Mouse (Mus musculus): ENCODE data around the gene Efnb2.

The Efnb2 gene

DNA sequence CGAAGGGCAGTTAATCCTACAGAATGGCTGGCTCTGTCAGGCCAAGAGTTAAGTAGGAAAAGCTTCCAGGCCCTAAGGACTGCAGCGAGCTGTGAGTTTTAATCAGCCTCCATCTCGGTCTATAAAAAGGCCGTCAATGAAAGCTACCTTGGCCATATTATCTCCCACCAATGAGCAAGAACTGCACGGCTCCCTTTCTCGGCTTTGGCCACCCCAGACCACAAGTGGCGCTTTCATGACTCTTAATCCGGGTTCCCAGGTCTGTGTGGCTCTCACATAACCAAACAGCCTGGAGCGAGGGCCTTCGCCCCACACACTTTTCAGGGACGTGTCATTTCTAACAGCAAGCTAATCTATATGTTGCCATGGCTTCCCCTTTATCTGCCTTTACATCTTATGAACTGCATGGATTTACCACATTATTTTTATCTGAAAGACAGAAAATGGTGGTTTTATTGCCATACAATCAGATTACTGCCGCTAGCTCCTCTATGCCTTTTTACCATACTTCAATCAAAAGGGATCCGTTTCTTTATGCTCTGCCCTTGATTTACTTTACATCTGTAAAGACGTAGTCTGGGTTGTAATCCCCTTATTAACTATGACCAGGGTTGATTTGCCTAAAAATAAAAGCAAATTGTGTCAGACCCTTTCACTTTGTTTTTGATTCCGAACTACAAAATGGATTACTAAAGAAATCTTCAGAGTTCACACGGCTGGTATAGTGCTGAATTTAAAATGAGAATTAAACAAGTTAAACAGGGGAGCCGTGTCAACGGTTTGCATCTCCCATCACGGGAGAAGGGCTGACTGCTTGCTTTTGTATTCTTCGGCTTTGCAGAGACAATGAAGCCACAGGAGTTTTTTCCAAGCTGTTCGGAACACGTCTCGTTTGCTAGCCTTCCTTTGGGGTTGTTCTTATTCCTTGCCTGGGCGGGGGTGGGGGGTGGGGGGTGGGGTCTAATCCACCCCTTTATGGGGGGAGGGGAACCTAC is 5.4 kb downstream of the Efnb2 start:
- no peak for DNase-seq

DNA sequence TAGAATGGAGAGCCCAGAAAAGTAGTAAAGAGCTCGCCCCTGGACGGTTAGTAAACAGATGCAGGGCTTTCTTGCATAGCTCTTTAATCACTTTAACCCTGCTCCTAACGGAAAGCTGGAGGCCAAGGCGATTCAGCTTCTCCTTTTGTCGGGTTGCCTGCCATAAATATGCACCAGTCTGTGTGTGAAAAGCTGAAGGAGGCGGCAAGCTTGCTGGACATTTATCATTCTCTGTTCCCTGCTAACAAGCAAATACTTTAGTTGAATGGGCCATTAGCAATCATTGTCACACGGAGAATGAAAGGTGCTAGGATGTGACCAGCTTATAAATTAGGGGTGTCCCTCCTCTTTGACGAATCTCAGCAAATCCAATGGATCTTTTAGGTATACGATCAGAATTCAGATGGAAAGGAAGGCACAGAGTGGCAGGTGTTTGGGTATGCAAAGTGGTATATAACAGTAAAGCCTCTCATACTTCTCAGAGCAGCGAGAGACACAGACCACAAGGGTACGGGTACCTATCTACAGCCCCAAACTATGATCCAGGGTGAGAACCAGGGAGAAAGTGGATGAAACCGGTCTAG is 7.0 kb downstream of the Efnb2 start:
- DNase-seq: no peak

- DNase-seq: no peak
Observed at GRCm38 (mm10) chr8:8653343-8653742, 7.7 kb downstream of the Efnb2 start.

GRCm38 (mm10) chr8:8652388-8652787 is 8.7 kb downstream of the Efnb2 start:
- no peak for DNase-seq

DNA sequence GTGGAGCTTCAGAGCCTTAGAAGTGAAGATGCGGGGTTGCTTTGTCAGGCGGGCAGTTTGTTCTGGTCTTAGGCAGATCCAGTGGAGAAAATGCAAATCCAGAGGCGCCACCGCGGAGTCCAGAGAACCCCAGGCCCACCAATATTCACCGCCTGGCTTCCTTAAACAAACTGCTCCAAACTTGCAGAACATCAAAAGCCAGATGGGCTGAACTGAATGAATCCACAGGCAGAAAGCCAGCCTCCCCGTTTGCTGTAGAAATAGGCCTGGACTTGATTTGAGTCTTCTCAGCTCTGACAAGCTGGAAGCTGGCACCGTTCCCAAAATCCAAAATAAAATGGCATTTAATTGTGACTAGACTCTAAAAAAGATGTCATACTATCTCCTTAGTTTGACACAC is 11.1 kb downstream of the Efnb2 start:
- no peak for DNase-seq

- DNase-seq: no peak
Observed at GRCm38 (mm10) chr8:8649536-8649935, 11.5 kb downstream of the Efnb2 start.

GRCm38 (mm10) chr8:8648686-8649085 is 12.4 kb downstream of the Efnb2 start:
- no peak for DNase-seq

GRCm38 (mm10) chr8:8647824-8648223 is 13.2 kb downstream of the Efnb2 start:
- no peak for DNase-seq

DNA sequence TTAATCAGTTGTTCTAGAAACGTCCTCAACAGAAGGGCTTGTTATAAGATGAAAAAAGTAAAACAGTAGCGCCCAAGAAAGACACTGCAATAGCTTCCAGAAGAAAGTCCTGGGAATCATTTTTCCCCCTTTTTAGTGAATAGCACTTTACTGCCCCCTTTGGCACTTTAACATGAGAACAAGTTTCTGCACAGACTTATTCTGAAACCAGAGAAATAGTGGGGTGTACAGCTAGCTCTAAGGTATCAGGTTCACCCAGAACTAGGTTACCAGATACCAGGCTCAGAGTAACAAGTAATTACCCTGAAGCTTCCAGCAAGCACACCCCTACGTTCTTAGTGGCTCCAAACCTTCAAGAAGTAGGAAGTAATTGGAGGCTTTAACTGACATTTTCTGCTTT is 13.7 kb downstream of the Efnb2 start:
- no peak for DNase-seq

GRCm38 (mm10) chr8:8644160-8644915 is 16.7 kb downstream of the Efnb2 start:
- no peak for DNase-seq

GRCm38 (mm10) chr8:8640264-8640588 is 20.8 kb downstream of the Efnb2 start:
- no peak for DNase-seq

- no peak for DNase-seq
Observed at GRCm38 (mm10) chr8:8639569-8640263, 21.3 kb downstream of the Efnb2 start.

DNA sequence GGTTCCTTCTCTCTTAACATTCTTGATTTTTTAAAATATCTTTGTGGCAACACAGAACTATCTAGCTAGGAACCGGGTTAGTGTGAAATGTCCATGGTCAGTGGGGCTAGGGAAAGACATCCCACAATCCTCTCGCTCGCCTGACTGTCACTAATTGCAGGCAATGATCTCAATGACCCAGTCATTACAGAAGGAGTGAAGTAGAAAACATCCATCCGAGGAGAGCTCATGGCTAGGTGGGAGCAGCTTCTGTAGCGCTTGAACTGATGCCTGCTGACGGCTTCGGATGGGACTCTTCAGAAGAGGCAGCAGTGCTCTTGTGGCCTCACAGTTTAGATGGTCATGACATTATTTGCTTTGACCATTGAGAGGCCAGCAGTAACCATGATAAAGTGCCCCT is 29.6 kb downstream of the Efnb2 start:
- DNase-seq: no peak

- DNase-seq: no peak
Observed at GRCm38 (mm10) chr8:8624017-8624416, 37.0 kb downstream of the Efnb2 start.

- DNase-seq: peak; percentile 30
Observed at GRCm38 (mm10) chr8:8623486-8623885, 37.6 kb downstream of the Efnb2 start.

DNA sequence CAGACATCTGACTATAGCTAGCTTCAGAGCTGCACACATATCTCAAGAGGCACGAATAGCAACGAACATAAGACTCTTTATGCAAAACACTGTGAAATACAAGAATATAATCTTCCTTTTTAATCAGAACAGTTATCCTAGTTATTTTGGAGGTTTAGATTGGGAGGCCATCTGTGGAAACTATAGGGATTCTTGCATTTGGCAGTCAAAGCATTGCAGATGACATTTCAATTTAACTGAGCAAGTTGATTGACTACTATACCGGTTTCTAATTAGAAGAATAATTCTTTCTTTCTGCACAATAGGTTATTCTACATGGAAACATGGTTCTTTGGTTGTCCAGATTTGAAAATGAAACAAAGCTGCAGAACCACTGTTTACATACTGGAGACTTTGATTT is 38.6 kb downstream of the Efnb2 start:
- DNase-seq: no peak

GRCm38 (mm10) chr8:8622031-8622430 is 39.0 kb downstream of the Efnb2 start:
- DNase-seq: no peak

- no peak for DNase-seq
Observed at GRCm38 (mm10) chr8:8621236-8621917, 39.7 kb downstream of the Efnb2 start.

- no peak for DNase-seq
Observed at GRCm38 (mm10) chr8:8620536-8620935, 40.5 kb downstream of the Efnb2 start.

DNA sequence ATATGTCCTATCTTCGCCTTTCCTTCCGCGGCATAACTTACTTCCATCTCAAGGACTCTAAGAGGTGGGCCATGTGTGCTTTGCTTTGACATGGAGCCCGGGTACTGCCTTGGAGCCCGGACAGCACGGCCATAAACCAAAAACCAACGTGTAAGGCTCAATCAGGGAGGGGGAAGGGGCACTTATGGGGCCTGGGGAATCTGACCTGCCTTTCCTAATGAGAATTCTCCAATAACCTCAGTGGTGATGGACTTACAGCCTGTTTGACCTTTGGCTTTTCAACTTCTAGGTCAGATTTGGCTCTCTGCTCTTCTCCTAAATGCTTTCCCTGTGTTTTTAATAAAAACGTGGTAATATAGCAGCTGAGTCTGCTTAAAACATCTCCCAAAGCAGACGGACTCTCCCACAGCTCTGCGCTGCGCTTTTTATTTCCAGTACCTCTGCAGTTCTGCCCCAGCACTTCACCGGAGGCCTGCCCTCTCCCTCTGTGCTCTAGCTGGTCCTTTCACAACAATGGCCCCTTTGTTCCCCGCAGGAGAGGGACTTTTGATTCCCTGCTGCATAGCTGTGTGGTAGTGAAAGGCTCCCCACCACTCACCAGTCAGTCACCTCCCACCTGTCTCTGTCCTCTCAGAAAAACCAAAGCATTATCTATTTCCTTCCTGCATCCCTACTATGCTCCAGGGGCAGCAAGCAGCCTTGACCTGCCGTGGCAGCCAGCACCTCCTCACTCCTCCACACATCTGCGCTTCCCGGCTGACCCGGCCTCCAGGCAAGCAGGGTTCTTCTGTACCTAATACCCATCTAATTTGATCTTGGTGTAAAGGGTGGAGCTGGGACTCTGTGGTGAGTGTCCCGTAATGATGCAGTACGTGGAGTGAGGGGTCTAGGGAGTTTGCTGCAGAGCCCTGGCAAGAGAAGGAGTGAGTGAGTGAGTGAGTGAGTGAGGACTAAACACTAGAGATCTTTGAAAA is 41.5 kb downstream of the Efnb2 start:
- no peak for DNase-seq

DNA sequence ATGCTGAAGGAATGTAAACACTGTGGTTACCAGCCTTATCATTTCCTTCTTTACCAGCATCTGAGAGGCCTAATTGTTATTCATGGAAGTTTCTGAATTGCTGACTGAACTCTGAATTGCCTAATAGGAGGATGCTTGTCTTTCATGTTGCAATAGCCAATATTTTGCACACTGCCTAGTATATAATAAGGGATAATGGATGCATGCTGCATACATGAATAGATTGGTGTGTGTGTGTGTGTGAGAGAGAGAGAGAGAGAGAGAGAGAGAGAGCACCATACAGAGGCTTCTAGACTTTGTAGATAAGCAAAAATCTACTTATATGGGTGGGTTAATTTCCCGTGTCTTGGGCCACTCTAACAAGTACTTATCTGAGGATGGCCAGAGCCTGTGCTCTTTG is 47.2 kb downstream of the Efnb2 start:
- no peak for DNase-seq
